ENCODE assay signal across 19 mouse cellular contexts in genomic region chr6:53938942-53939341, GRCm38 (mm10). TPM values are rescaled to one million over a fixed set of nuclear protein-coding genes. Genes with fewer than 3 reads are reported as not detected.
DNase-seq lines count a peak whose midpoint lies in the region; ATAC-seq and TF ChIP-seq lines count a peak whose summit lies in the region.
"Had no signal": no experiment of that assay in that cellular context is flagged by ENCODE, and none has a peak within 500 bp of the region (broad histone marks: within the 10 kb centered on the region; RNA-seq: fewer than 3 reads in every experiment).

No protein-coding gene starts in this region.

- TF ChIP-seq CTCF in layer of hippocampus, adult 2 months (conservative IDR thresholded peaks at IDR 0.05) = no peak

- no peak overlapping the region for H3K4me3 ChIP-seq in layer of hippocampus, adult 2 months
- no peak overlapping the region for H3K4me3 ChIP-seq in hindbrain, embryonic 11.5 days (ENCODE audit: low read depth, low read length)
- H3K4me3 ChIP-seq in midbrain, embryonic 11.5 days (ENCODE audit: low read depth, low read length) = no peak overlapping the region
- H3K4me3 ChIP-seq: erythroblast, embryonic 14.5 days; gastrocnemius, adult 2 months; heart, embryonic 15.5 days had no signal

- H3K4me1 ChIP-seq in hindbrain, embryonic 11.5 days (replicated peaks; ENCODE audit: control insufficient read depth, insufficient read depth, low read length) = no peaks in the 10 kb centered on the region
- peaks cover 8% of the 10 kb centered on the region; the same call in 1 of the 2 replicates for H3K4me1 ChIP-seq in midbrain, embryonic 11.5 days (ENCODE audit: control insufficient read depth, insufficient read depth, low read length)

- no peak overlapping the region for H3K4me2 ChIP-seq in hindbrain, embryonic 11.5 days (replicated peaks; ENCODE audit: low read depth, low read length)
- H3K4me2 ChIP-seq in midbrain, embryonic 11.5 days = no peak overlapping the region

- no peaks in the 10 kb centered on the region for H3K36me3 ChIP-seq in hindbrain, embryonic 11.5 days (ENCODE audit: control insufficient read depth, insufficient read depth, low read length)
- no peaks in the 10 kb centered on the region for H3K36me3 ChIP-seq in midbrain, embryonic 11.5 days (ENCODE audit: control insufficient read depth, insufficient read depth, low read length)
- H3K36me3 ChIP-seq: heart, embryonic 15.5 days had no signal

- H3K27me3 ChIP-seq in hindbrain, embryonic 11.5 days (ENCODE audit: control insufficient read depth, insufficient read depth, low read length) = no peaks in the 10 kb centered on the region
- no peaks in the 10 kb centered on the region; the same call in 1 of the 2 replicates for H3K27me3 ChIP-seq in midbrain, embryonic 11.5 days (ENCODE audit: control insufficient read depth, insufficient read depth, low read length)
- H3K27me3 ChIP-seq: heart, embryonic 15.5 days had no signal

- H3K9me3 ChIP-seq in hindbrain, embryonic 11.5 days (ENCODE audit: control insufficient read depth, low read length) = no peaks in the 10 kb centered on the region
- H3K9me3 ChIP-seq in midbrain, embryonic 11.5 days (ENCODE audit: control insufficient read depth, low read length) = no peaks in the 10 kb centered on the region
- H3K9me3 ChIP-seq: heart, embryonic 15.5 days had no signal

- DNase-seq in layer of hippocampus, adult 2 months (ENCODE audit: low spot score in 2 of 2) = no peak
- no peak for DNase-seq in layer of hippocampus, postnatal 14 days (ENCODE audit: low spot score in 2 of 2)
- DNase-seq in hindbrain, embryonic 11.5 days (ENCODE audit: low spot score) = peak; percentile 45
- DNase-seq in midbrain, embryonic 11.5 days (ENCODE audit: low spot score, missing footprints) = peak; percentile 57
- DNase-seq in gastrocnemius, postnatal 25 days = no peak
- no peak for DNase-seq in thymus, postnatal 10 days (ENCODE audit: low spot score in 2 of 2)
- DNase-seq: adrenal gland, adult 8-10 months; cerebellum, adult 8-10 months; gastrocnemius, adult 2 months; heart, adult 18-20 months; kidney, adult 8-10 months; liver; lung, adult 2 months had no signal

- H3K27ac ChIP-seq in layer of hippocampus, adult 2 months = peak overlapping the region; percentile 55; the same call in 1 of the 2 replicates
- no peak overlapping the region for H3K27ac ChIP-seq in hindbrain, embryonic 11.5 days (ENCODE audit: low read depth, low read length)
- no peak overlapping the region for H3K27ac ChIP-seq in midbrain, embryonic 11.5 days (ENCODE audit: low read depth, low read length)
- H3K27ac ChIP-seq: gastrocnemius, adult 2 months; heart, embryonic 15.5 days; stomach, postnatal 0 days had no signal

- H3K9ac ChIP-seq in hindbrain, embryonic 11.5 days (ENCODE audit: low read depth, low read length) = no peak overlapping the region
- no peak overlapping the region for H3K9ac ChIP-seq in midbrain, embryonic 11.5 days (ENCODE audit: low read length)
- H3K9ac ChIP-seq: heart, embryonic 15.5 days had no signal

- WGBS in hindbrain, embryonic 11.5 days = 13% methylated on average over 3 of the region's 3 CpGs
- WGBS in midbrain, embryonic 11.5 days = 9% methylated on average over 3 of the region's 3 CpGs

- peak; percentile 79 for ATAC-seq in hindbrain, embryonic 11.5 days (ENCODE audit: low FRiP score)
- ATAC-seq in midbrain, embryonic 11.5 days (ENCODE audit: low FRiP score) = peak; percentile 44; the same call in 1 of the 2 replicates
- no peak for ATAC-seq in erythroblast, adult 5-6 weeks (replicated peaks; ENCODE audit: low FRiP score, poor library complexity, severe bottlenecking)

RNA-seq across cellular contexts. Expression of gene Cpvl, which starts 39.5 kb away (rescaled TPM):
- not detected for total RNA-seq in layer of hippocampus, adult 2 months (2021)
- total RNA-seq in layer of hippocampus, postnatal 14 days (2021) = under 1 TPM in 1 of 2 experiments, not detected in 1; 0.30 TPM
- polyA plus RNA-seq in hindbrain, embryonic 11.5 days (2014; fragmentation: Nextera tagmentation; extraction: Ambion mirVana) = 0.11 and 0.13 TPM in 2 replicates
- 0.11 TPM in 1 of 2 replicates, not detected in the other for polyA plus RNA-seq in midbrain, embryonic 11.5 days (2014; fragmentation: Nextera tagmentation; extraction: Ambion mirVana)
- total RNA-seq in erythroblast, adult 5-6 weeks (2015; ENCODE audit: low replicate concordance) = not detected in 2 replicates
- total RNA-seq in erythroblast, adult 5-6 weeks (2017; ENCODE audit: low replicate concordance) = not detected in 2 replicates
- not detected for total RNA-seq in gastrocnemius, postnatal 25 days (2021)
- total RNA-seq: adrenal gland, adult 8-10 months; gastrocnemius, adult 2 months; heart, adult 18-20 months; left cerebral cortex, adult 8-10 months had no signal
- polyA plus RNA-seq: erythroblast, embryonic 14.5 days; heart, embryonic 15.5 days; lung, adult 2 months; spleen, adult 2 months had no signal

Comparison
In these comparisons a context has a peak if more than half of its experiments do, and no peak if none do; other contexts are left out.
1. DNase-seq: peak in hindbrain, embryonic 11.5 days (single experiment) and midbrain, embryonic 11.5 days (single experiment); none in layer of hippocampus, adult 2 months (0 of 2), layer of hippocampus, postnatal 14 days (0 of 2), gastrocnemius, postnatal 25 days (single experiment) and thymus, postnatal 10 days (0 of 2).